Mouse (Mus musculus) lung, postnatal 4 days (tissue): Measurements from ENCODE around the gene Nfkbia.

Experiments
- DNase-seq, 2 experiments: peaks; one replicate each; pipeline ENCODE4 v3.0.0; 2021

Nfkbia gene

DNA sequence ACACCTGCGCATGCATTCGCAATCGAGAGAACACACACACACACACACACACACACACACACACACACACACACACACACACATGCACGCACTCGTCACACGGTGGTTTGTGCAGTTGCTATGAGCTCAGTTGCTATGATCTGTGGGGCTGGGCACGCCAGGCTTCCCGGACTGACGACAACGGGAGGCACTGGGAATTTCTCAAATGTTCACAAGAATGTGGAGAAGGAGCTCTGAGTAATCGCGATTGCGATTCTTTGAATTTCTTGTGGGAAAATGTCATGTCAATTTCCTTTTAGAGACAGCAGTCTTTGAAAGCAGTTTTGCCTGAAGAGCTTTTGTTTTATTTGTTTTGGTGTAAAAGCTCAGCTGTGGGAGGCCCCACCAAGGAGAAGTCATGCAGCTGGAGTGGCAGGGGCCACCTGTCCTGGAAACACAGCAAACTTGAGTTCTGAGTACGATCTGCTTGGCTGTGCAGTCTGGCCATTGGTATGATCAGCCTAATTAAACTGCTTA is 27.5 kb downstream of the Nfkbia start:
- peak; percentile 59 to 75 for DNase-seq

DNA sequence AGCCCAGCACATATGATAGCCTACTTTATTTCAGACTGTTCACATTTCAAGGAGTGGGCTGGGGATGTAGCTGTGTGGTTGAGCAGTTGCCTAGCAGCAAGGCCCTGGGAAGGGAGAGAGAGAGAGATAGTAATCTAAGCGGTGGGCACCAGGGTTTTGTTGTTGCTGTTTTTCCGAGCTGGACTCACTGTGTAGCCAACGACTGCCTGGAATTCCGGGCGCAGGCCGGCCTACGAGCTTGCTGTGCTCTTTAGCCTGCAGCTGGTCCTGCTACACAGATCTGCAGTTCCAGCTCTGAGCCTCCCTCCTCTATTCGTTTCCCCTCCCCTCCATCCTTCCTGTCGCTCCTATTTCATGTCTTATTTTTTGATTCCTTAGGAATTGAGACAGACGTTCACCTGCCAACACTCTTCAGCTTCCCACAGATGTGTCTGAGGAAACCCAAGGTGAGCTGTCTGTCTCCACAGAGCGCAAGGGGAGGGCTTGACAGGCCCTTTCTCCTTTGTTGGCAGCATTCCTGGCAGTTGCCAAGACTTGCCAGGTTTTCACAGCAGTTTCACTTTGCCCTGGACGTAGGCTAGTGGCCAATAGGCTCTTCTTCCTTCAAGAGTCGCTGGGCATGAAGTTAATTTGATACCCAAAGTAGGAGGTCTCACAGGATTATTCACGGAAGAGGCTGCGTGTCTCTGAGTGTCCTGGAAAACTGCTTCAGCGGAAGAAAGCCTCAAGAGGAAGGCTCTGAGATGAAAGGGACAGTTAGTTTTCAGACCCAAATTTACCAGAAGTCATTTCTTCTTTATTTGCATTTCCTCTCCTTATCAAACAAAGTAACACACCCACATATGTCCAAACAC is 28.2 kb downstream of the Nfkbia start:
- DNase-seq: peak; percentile 64 to 70

- no peak for DNase-seq
Observed at GRCm38 (mm10) chr12:55463087-55463486, 29.4 kb downstream of the Nfkbia start.

- DNase-seq: no peak
Observed at GRCm38 (mm10) chr12:55462456-55462855, 30.0 kb downstream of the Nfkbia start.

DNA sequence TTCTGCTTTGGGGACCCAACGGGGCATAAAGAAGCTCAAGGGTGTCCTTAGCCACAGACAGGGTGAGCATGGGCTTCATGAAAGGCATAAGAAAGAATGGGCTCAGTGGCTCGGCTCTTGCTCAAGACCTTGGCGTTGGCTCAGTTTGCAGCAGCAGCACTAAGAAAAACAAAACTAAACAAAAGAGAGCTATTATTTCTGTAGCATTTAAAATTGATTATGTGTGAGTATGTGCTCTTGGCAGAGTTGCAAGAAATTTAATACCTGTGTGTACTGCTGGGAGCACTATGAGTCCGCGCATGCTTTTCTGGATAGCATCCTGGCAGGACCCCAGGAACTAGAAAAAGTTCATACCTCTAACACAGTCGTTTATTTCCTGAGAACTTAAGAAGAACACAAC is 30.7 kb downstream of the Nfkbia start:
- DNase-seq: peak in 1 of 2 experiments; percentile 77

GRCm38 (mm10) chr12:55460900-55461299 is 31.5 kb downstream of the Nfkbia start:
- DNase-seq: no peak

DNA sequence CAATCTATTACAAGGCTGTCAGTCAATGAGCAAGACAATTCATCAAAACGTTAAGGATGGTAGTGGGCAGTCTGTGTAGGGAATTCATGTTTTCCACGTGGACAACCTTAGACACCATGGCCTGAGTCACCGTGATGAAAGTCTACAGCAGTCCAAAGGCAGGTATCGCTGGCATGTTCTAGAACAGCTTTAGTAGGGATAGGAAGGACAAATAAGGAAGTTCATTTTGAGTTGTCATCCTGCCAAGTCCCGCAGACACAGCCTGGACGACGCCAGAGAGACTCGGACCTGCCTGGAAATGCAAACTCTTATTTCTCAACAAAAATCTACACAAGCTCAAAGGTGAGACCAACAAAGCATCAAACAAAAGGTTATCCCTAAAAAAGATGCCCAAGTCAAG is 32.7 kb downstream of the Nfkbia start:
- DNase-seq: peak in 1 of 2 experiments; percentile 39

DNA sequence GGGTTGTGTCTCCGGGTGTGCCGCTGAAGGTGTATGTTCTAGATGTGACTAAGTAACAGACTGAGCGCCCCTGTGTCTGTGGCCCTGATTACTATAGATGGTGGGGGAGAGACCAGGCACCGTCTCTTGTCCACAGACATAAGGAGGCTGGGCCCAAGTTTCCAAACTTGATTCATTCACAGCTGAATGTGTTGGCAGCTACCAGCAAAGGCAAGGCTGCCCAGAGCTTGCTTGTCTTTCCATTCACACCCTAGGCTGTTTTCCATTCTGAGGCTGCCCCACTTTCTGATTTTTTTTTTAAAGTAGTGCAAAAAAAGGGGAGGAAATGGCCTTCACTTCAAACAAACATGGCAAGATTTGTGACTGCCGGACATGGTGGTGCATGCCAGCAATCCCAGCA is 35.6 kb downstream of the Nfkbia start:
- DNase-seq: peak in 1 of 2 experiments; percentile 19

DNA sequence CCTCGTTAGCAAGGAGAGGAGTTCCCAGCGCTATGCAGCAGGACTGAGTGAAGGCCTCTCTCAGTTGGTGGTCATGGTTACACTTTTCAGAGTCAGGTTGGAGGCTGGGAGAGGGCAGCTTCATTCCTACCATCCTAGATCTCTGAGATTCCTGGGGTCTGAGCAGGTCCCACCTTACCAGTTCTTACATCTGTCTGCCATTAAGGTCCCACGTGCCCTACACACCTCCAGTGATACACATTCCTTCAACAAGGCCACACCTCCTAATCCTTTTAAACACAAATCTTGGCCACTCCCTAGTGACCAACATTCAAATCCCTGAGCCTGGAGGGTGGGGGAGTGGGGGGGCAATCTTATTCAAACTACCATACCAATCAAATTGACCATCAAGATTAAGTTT is 36.3 kb downstream of the Nfkbia start:
- peak in 1 of 2 experiments; percentile 4 for DNase-seq

- DNase-seq: no peak
Observed at GRCm38 (mm10) chr12:55455206-55455605, 37.2 kb downstream of the Nfkbia start.

DNA sequence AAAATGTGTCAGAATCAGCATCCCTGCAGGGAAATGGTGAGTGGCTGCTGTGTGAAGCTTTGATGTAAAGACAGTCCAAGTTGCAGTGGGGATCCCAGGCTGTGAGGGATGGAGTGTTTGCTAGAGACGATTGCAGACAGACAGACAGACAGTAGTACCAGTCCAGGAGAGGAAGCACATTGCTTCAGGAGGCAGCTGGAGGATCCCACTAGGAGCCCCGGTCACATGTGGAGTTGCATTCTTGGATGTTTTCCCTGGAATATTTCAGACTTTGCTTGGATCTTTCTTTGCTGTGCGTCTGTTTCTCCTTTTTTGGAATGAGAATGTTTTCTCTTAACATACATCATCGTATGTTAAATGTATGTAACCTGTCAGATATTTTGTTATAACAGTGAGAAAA is 38.5 kb downstream of the Nfkbia start:
- DNase-seq: no peak

GRCm38 (mm10) chr12:55452839-55453238 is 39.6 kb downstream of the Nfkbia start:
- DNase-seq: no peak

GRCm38 (mm10) chr12:55450421-55450820 is 42.0 kb downstream of the Nfkbia start:
- peak; percentile 68 to 70 for DNase-seq

DNA sequence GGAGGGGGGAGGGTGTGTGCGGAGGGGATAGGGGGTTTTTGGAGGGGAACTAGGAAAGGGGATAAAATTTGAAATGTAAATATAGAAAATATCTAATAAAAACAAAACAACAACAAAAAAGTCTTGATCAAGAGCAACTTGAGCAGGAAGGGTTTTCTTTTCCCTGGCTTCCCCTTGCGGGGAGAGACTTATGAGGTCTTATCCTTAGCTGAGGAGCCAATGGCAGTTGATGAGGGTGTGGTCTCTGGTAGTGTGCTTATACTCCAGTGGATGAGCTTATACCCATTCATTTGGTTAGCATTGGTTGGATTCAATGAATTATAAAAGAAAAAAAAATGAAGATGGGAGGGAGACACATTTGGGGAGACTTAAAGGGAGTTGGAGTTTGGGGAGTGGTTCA is 43.4 kb downstream of the Nfkbia start:
- no peak for DNase-seq

- no peak for DNase-seq
Observed at GRCm38 (mm10) chr12:55448457-55448856, 44.0 kb downstream of the Nfkbia start.

DNA sequence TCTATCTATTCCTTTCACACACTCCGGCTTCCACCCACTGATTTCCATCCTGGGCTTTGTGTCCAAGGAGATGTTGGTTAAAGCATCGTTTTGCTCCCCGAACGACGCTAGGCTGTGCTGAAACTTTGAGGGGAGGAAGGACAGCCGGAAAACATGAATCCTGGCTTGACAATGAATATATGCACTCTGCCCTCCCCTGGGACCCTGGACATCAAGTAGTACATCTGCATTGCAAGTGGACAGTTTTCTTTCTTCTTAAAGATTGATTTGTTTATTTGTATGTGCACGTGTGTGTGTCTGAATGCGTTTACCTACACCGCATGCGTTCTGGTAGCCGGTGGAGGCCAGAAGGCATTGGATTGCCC is 45.1 kb downstream of the Nfkbia start:
- DNase-seq: no peak

- DNase-seq: peak; percentile 75 to 90
Observed at GRCm38 (mm10) chr12:55446746-55447395, 45.6 kb downstream of the Nfkbia start.

GRCm38 (mm10) chr12:55446366-55446745 is 46.1 kb downstream of the Nfkbia start:
- DNase-seq: no peak

GRCm38 (mm10) chr12:55445583-55445982 is 46.9 kb downstream of the Nfkbia start:
- no peak for DNase-seq

DNA sequence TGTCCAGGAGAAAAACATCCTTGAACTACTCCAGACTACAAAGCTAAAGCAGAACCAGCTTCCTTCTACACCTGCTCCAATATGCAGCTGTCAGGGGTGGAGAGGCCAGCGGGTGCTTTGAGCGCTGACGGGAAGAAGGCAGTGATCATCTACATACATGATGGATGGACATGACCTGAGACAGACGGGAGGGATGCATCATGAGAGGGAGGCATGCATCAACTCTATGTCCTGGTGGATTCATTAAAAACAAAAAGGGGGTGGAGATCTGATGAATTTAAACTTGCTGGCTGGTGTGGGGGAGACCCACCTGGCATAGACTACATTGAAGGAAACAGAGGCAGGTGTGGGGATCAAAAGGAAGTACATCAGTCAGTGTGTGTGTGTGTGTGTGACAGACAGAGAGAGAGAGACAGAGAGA is 48.4 kb downstream of the Nfkbia start:
- no peak for DNase-seq

GRCm38 (mm10) chr12:55442861-55443850 is 49.3 kb downstream of the Nfkbia start:
- peak; percentile 87 to 91 for DNase-seq

GRCm38 (mm10) chr12:55442245-55442644 is 50.2 kb downstream of the Nfkbia start:
- no peak for DNase-seq

DNA sequence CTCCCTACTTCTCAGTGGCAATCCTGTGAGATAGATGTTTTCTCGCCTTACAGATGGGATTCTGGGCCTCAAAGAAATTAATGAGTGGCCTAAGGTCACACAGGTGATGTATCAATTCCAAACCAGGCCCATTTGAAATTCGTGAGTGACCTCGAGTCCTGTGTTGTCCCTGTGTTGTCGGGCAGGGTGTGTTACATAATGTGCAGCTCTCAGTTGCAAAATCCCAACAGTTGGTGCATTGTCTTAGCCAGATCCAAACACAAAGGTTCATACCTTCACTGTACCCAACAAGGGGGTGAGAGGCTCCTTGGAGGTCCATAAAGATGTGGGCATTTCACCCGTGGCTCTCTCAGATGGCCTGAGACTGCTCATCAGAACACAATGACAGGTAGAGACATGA is 52.0 kb downstream of the Nfkbia start:
- no peak for DNase-seq
